Mouse (Mus musculus) R1 (cell line): ENCODE data around the gene A2m.
A peak's percentile ranks its signal among the peaks of the same experiment; 100 is the strongest.

Experiments used
- DNase-seq: peaks from one replicate; pipeline ENCODE4 v3.0.0-alpha.2; 2018; ENCODE audit warnings: low read depth, low spot score

A2m gene

DNA sequence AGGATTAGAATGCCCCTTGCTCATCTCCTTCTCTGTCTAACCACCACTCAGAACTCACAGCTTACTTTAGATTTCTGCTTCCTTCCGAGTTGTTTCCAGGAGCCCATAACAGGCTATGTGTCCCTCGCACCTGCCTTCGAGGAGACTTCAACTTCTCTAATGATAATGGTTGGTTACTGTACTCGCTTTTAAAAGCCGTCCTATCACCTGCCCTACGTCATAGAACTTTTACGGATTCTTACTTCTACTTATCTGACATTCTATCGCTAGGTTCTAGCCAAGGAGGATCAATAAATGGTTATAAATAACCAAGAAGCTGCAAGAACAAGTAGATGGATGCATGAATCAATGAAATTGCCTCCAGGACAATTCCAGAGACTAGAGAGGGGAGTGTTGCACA lies at the start of gene A2m:
TSS of gene A2m (plus strand) at position 301 of the 400 bp plus-strand sequence.
- no peak for DNase-seq

DNA sequence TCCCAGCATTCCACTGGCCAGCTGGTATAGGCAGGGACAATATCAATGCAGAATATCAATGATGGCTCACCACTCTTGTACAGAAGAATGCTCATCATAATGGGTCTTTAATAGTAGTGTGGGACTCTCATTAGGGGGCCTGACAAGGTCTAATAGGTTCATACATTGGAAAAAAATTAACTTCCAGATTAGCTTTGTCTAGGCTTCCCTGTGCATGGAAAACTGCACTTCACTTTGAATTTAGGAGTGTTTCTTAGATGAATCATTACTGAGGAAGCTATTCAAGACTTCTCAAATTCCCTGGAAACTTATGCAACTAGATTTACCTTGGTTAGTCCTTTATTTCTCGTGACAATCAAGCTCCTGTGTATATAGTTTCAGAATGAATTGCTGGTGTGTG lies 45.0 kb upstream of the A2m start:
- DNase-seq: no peak

DNA sequence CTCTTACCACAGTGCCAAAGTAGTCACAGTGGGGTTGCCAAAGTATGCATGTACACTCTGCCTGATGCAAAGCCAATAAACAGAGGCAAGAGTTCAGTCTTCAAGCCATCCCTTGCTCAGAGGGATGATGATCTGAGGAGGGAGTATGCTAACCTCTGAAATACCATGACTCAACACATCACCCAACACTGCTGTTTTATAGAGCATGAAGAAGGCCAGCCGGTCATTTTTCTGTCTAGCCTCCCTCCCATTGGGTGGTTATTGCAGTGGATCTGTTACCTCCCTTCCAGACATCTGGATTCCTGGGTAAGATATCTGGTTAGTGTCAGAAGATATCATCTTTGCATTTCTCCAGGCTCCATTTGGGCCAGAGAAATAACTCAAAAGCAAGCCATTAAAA lies 34.2 kb upstream of the A2m start:
- no peak for DNase-seq

DNA sequence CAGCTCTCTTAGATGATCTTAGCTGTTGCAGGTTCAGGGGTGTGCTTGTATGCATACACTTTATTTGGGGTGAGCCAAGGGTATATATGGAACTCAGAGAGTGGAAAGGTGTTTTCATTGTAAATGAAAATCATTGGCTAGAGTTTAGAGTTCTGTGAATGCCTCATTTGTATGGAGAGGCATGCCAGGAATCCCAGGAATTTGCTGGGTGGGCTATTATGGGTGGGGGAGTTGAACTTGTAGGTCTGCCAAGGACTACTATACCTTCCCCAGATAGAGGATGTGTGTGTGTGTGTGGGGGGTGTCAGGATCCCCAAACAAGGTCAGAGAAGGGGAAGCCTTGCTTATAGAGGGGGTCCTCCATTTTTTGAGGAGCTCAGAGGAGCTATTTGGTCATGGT lies 27.3 kb upstream of the A2m start:
- DNase-seq: peak; percentile 76

DNA sequence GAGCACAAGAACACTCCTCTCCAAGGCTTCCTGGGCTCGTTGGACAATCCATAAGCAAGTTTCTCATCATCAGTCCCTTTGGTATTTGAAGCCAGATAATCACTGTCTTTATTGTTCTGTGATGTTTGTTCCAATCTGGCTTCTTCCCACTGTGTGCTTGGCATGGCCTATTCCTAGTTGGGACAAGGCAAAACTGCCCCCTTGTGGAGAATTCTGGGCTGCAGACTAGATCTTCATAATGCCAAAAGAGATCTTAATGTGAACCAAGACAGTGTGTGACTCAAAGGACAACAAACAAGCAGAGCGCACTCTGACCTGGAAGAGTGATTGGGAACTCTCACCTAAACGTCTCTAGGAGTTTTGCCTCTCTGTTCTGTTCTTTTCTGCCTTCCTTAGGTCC lies 23.4 kb upstream of the A2m start:
- peak; percentile 57 for DNase-seq

DNA sequence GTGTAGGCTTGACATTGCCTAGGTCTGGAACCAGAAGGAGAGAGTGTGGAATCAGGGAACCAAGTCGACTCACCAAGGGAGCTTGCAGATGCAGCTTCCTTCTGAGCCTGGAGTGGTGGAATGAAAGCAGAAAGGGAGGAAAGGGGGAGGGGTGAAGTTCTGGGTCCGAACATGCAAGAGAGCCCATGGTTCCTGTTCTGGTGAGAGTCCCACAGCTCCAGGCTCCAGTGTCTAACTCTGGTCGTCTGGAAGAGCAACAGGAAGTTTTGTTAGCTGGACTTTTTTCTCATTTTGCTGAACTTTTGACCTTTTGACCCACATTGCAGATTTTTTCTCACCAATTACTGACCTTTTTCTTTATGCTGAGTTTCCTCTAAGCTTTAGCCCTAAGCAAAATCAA lies 17.7 kb upstream of the A2m start:
- no peak for DNase-seq

DNA sequence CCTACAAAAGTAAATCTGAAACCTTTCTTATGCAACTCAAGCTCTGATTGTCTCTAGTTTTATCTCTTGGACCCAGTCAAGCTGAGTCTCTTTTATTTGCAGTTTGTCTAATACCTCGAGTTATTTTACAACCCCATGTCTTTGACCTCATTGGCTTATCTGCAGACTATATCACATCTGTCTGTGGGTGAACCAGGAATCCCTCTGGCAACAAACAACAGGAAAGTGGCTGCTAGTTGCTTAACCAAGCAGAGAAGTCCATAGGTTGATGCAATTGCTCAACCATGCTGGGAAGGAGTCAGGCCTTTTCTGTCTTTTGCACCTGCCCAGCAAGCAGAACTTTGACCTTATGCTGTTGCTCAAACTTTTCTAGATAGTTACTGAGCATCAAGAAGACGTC lies 12.7 kb upstream of the A2m start:
- DNase-seq: no peak

DNA sequence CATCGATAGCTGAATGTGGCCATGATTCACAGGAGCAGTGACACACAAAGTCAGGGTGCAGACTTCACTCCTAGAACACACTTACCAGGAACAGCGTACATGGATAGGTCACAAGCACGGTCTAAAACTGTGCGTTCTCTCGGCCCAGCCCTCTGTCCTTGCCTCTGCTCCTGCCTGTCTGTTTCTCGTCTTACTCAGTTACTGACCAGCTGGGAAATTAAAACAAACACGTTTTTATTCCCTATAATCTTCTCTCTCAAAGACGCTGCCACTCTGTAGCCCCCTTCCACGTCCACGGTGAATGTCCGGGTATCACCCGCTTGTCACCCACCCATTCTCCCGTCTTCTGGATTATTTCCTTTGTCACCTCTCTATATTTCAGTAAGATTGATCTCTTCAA lies 656 bp upstream of the A2m start:
- no peak for DNase-seq

DNA sequence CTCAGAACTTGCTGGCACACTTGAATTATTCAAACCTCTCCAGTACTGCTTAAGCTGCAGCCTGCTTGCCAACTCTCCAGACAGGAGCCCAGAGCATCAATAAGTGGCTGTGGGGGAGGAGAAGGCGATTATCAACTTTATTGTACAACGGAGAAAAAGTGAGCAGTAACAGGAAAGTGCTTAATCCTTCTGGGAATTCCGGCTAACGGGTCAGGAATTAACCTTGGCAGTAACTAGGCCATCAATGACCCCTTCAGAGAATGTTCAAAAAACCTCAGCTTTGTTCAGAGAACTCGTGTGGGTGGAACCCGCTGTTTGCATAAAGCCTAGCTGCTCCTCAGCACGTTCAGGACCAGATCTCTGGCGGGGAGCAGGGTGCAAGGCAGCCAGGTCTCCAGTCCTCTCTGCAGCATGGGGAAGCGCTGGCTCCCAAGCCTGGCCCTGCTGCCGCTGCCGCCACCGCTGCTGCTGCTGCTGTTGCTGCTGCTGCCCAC lies 749 bp downstream of the A2m start:
- DNase-seq: peak; percentile 76

DNA sequence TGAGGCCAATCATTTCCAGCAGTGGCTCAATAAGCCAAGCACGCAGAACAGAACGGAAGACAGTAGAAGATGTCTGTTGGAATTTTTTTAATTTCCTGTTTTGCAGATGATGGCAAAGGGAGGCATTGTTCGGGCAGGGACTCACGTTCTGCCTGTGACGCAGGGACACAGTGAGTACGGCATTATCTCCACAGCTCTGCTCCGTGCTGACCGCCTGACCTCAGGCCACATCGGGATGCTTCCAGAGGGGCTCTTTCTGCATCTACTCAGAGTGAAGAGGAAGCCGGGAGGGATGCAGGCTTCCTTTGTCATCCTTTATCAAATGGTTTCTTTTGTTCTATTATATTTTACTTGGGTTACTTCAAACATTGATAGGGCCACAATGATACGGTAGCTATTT lies 13.3 kb downstream of the A2m start:
- no peak for DNase-seq
